Mouse (Mus musculus) right cerebral cortex, postnatal 10 days (tissue): ENCODE results near the gene Rcan2.

ENCODE experiments used
- DNase-seq, 2 experiments: peaks; one replicate each; pipeline ENCODE4 v3.0.0; 2021; ENCODE audit warnings: low spot score in 2 of 2

The Rcan2 gene

GRCm38 (mm10) chr17:44016314-44016713 is 215.2 kb downstream of the Rcan2 start:
- DNase-seq = no peak

GRCm38 (mm10) chr17:44020707-44021220 is 219.6 kb downstream of the Rcan2 start:
- DNase-seq = no peak

- no peak for DNase-seq
These were observed 222.7 kb downstream of the Rcan2 start for GRCm38 (mm10) chr17:44023842-44024241.

GRCm38 (mm10) chr17:44025011-44025410 is 223.9 kb downstream of the Rcan2 start:
- no peak for DNase-seq

GRCm38 (mm10) chr17:44025935-44026334 is 224.8 kb downstream of the Rcan2 start:
- peak in 1 of 2 experiments; percentile 41 for DNase-seq

- DNase-seq = peak; percentile 53 to 70
These were observed 225.2 kb downstream of the Rcan2 start for GRCm38 (mm10) chr17:44026378-44026777.

- peak in 1 of 2 experiments; percentile 35 for DNase-seq
These were observed 225.6 kb downstream of the Rcan2 start for GRCm38 (mm10) chr17:44026786-44027185.

- DNase-seq = no peak
These were observed 226.2 kb downstream of the Rcan2 start for GRCm38 (mm10) chr17:44027311-44027710.

GRCm38 (mm10) chr17:44029616-44030015 is 228.5 kb downstream of the Rcan2 start:
- peak in 1 of 2 experiments; percentile 31 for DNase-seq

GRCm38 (mm10) chr17:44030776-44031587 is 229.8 kb downstream of the Rcan2 start:
- DNase-seq = peak in 1 of 2 experiments; percentile 31

GRCm38 (mm10) chr17:44035005-44035404 is 233.9 kb downstream of the Rcan2 start:
- DNase-seq = no peak

GRCm38 (mm10) chr17:44038656-44039055 is 237.5 kb downstream of the Rcan2 start:
- DNase-seq = peak; percentile 52 to 69

- DNase-seq = no peak
These were observed 239.3 kb downstream of the Rcan2 start for GRCm38 (mm10) chr17:44040449-44040848.

- DNase-seq = no peak
These were observed 241.2 kb downstream of the Rcan2 start for GRCm38 (mm10) chr17:44042301-44042700.

- no peak for DNase-seq
These were observed 241.7 kb downstream of the Rcan2 start for GRCm38 (mm10) chr17:44042861-44043260.

GRCm38 (mm10) chr17:44053427-44053826 is 252.3 kb downstream of the Rcan2 start:
- DNase-seq = no peak

- DNase-seq = no peak
These were observed 256.0 kb downstream of the Rcan2 start for GRCm38 (mm10) chr17:44057123-44057522.

GRCm38 (mm10) chr17:44058145-44058544 is 257.0 kb downstream of the Rcan2 start:
- no peak for DNase-seq

GRCm38 (mm10) chr17:44060781-44061180 is 259.6 kb downstream of the Rcan2 start:
- DNase-seq = no peak

- no peak for DNase-seq
These were observed 260.2 kb downstream of the Rcan2 start for GRCm38 (mm10) chr17:44061289-44061890.

GRCm38 (mm10) chr17:44068876-44069275 is 267.7 kb downstream of the Rcan2 start:
- no peak for DNase-seq

- DNase-seq = no peak
These were observed 270.5 kb downstream of the Rcan2 start for GRCm38 (mm10) chr17:44071680-44072079.

GRCm38 (mm10) chr17:44075601-44076000 is 274.4 kb downstream of the Rcan2 start:
- DNase-seq = no peak
